Comparison of ENCODE assay signal across 35 mouse cellular contexts in genomic region chr8:108994880-108995279, GRCm38 (mm10).
"Had no signal": no experiment of that assay in that cellular context is flagged by ENCODE, and none has a peak within 500 bp of the region (broad histone marks: within the 10 kb centered on the region; RNA-seq: fewer than 3 reads in every experiment).

No protein-coding gene starts in this region.

- H3K9ac ChIP-seq: heart, embryonic 12.5 days; heart, embryonic 13.5 days; heart, embryonic 15.5 days; hindbrain, embryonic 12.5 days; hindbrain, embryonic 13.5 days; hindbrain, embryonic 14.5 days; hindbrain, embryonic 15.5 days; intestine, embryonic 15.5 days; kidney, embryonic 15.5 days had no signal

- H3K4me2 ChIP-seq: heart, embryonic 11.5 days; heart, embryonic 12.5 days; heart, embryonic 13.5 days; heart, embryonic 15.5 days; hindbrain, embryonic 12.5 days; hindbrain, embryonic 13.5 days; hindbrain, embryonic 14.5 days; hindbrain, embryonic 15.5 days; intestine, embryonic 15.5 days; kidney, embryonic 15.5 days had no signal

- ATAC-seq: hindbrain, embryonic 16.5 days; hindbrain, postnatal 0 days; inflammation-experienced regulatory T-cells, adult 6 months; intestine, embryonic 15.5 days; intestine, embryonic 16.5 days; intestine, postnatal 0 days had no signal

- H3K4me3 ChIP-seq: heart, embryonic 10.5 days; heart, embryonic 12.5 days; heart, embryonic 13.5 days; heart, embryonic 15.5 days; hindbrain, embryonic 10.5 days; hindbrain, embryonic 12.5 days; hindbrain, embryonic 13.5 days; hindbrain, embryonic 15.5 days; intestine, embryonic 15.5 days; kidney, embryonic 15.5 days; layer of hippocampus, adult 2 months had no signal

- H3K9me3 ChIP-seq: heart, embryonic 10.5 days; heart, embryonic 12.5 days; heart, embryonic 13.5 days; heart, embryonic 15.5 days; hindbrain, embryonic 10.5 days; hindbrain, embryonic 12.5 days; hindbrain, embryonic 13.5 days; hindbrain, embryonic 15.5 days; intestine, embryonic 15.5 days; kidney, embryonic 15.5 days had no signal

- H3K4me1 ChIP-seq: heart, embryonic 10.5 days; heart, embryonic 12.5 days; heart, embryonic 13.5 days; heart, embryonic 15.5 days; hindbrain, embryonic 10.5 days; hindbrain, embryonic 15.5 days had no signal

- H3K27me3 ChIP-seq: heart, embryonic 13.5 days; heart, embryonic 15.5 days; hindbrain, embryonic 12.5 days; hindbrain, embryonic 13.5 days; hindbrain, embryonic 15.5 days; intestine, embryonic 15.5 days; kidney, embryonic 15.5 days had no signal

- H3K36me3 ChIP-seq: heart, embryonic 10.5 days; heart, embryonic 12.5 days; heart, embryonic 13.5 days; heart, embryonic 15.5 days; hindbrain, embryonic 10.5 days; hindbrain, embryonic 12.5 days; hindbrain, embryonic 13.5 days; hindbrain, embryonic 15.5 days; intestine, embryonic 15.5 days; kidney, embryonic 15.5 days had no signal

- DNase-seq: heart, postnatal 10 days; heart, postnatal 14 days; heart, postnatal 36 days; heart, postnatal 4 days; kidney, adult 11 months; kidney, adult 18-20 months; kidney, adult 2 months; kidney, adult 8-10 months; kidney, adult 9 months; kidney, postnatal 10 days; kidney, postnatal 14 days; kidney, postnatal 25 days; kidney, postnatal 36 days; kidney, postnatal 4 days; layer of hippocampus, adult 9-11 months; layer of hippocampus, postnatal 36 days had no signal

- H3K27ac ChIP-seq: heart, embryonic 10.5 days; heart, embryonic 13.5 days; heart, embryonic 15.5 days; hindbrain, embryonic 10.5 days; hindbrain, embryonic 12.5 days; hindbrain, embryonic 13.5 days; hindbrain, embryonic 14.5 days; hindbrain, embryonic 15.5 days; hindbrain, postnatal 0 days; intestine, embryonic 15.5 days; kidney, embryonic 15.5 days; kidney, postnatal 0 days; layer of hippocampus, adult 2 months had no signal
